Mouse (Mus musculus): Measurements from ENCODE around the gene Zfp113. TPM values are rescaled to one million over a fixed set of nuclear protein-coding genes. Genes with fewer than 3 reads are reported as not detected.

Zfp113 gene
- polyA plus RNA-seq, 1 experiment from 2014 or later, result 16.4 TPM

DNA sequence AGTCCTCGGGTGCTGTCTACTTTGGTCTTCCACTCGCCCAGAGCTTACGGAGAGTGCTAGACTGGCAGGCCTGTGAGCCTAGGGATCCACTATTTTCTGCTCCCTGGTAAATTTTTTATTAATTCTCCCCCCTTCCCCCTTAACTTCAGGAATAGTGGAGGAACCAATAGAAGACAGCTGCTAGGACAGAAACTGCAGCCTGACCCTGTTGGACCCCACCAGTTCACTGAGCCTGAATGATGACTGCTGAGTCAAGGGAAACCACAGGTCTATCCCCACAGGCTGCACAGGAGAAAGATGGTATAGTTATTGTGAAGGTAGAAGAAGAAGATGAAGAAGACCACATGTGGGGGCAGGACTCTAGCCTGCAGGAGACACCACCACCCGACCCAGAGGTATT is 62.8 kb downstream of the Zfp113 start:
- Histone ChIP-seq H3K27me3 (ENCODE audit: control insufficient read depth, insufficient read depth, low read length) (no peaks in the 10 kb centered on the region), H3K27ac (replicated peaks; ENCODE audit: low read depth, low read length) (no peak overlapping the region), H3K4me3 (ENCODE audit: low read depth, low read length) (no peak overlapping the region), H3K9ac (replicated peaks; ENCODE audit: low read length) (no peak overlapping the region), H3K4me1 (ENCODE audit: control insufficient read depth, insufficient read depth, low read length) (no peaks in the 10 kb centered on the region), H3K4me2 (ENCODE audit: low read depth, low read length) (no peak overlapping the region), H3K36me3 (replicated peaks; ENCODE audit: control insufficient read depth, insufficient read depth, low read depth, low read length) (peaks cover 9% of the 10 kb centered on the region), H3K9me3 (replicated peaks; ENCODE audit: control insufficient read depth, low read length) (no peaks in the 10 kb centered on the region)
- no peak for ATAC-seq (replicated peaks; ENCODE audit: insufficient number of reproducible peaks, low FRiP score, low TSS enrichment, low read depth)
- 98% methylated on average over 4 of the region's 4 CpGs for WGBS
- DNase-seq (ENCODE audit: low spot score), result no peak

DNA sequence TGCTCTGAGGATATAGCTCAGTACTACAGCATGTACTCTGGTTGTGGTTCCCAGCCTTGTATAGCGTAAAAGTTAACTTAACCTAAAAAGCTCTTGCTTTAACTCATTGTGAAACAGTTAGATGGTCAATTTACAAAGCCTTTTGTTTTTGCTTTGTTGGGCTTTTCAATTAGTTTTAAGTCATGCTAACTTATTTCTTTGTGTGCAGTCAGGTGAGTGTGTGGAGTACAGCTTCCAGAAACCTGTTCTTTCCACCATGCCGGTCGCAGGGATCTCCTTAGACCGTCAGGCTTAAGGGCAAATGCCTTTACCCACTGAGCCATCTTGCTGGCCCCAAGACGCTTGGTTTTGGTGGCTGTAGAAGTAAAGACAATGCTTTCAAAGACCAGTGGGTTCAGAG is 64.8 kb downstream of the Zfp113 start:
- no peak for ATAC-seq (replicated peaks; ENCODE audit: insufficient number of reproducible peaks, low FRiP score, low TSS enrichment, low read depth)
- Histone ChIP-seq H3K36me3 (replicated peaks; ENCODE audit: control insufficient read depth, insufficient read depth, low read depth, low read length) (peaks cover 3% of the 10 kb centered on the region; the same call in 1 of the 2 replicates), H3K9me3 (replicated peaks; ENCODE audit: control insufficient read depth, low read length) (no peaks in the 10 kb centered on the region), H3K9ac (replicated peaks; ENCODE audit: low read length) (no peak overlapping the region), H3K4me3 (ENCODE audit: low read depth, low read length) (no peak overlapping the region), H3K27me3 (ENCODE audit: control insufficient read depth, insufficient read depth, low read length) (no peaks in the 10 kb centered on the region), H3K4me1 (ENCODE audit: control insufficient read depth, insufficient read depth, low read length) (no peaks in the 10 kb centered on the region), H3K27ac (replicated peaks; ENCODE audit: low read depth, low read length) (no peak overlapping the region), H3K4me2 (ENCODE audit: low read depth, low read length) (no peak overlapping the region)
- no peak for DNase-seq (ENCODE audit: low spot score)
- 89% methylated on average over 5 of the region's 5 CpGs for WGBS

DNA sequence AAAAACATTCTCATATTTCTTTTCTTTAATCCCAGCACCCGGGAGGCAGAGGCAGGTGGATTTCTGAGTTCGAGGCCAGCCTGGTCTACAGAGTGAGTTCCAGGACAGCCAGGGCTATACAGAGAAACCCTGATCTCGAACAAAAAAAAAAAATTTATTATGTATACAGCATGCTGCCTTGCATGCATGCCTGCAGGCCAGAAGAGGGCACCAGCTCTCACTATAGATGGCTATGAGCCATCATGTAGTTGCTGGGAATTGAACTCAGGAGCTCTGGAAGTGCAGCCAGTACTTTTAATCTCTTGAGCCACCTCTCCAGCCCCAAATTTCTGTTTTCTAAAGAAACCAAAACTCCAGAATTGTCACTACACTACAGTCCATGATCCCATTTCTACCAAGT is 65.3 kb downstream of the Zfp113 start:
- no peak overlapping the region for H3K27ac ChIP-seq (replicated peaks; ENCODE audit: low read depth, low read length)
- no peak overlapping the region for H3K9ac ChIP-seq (replicated peaks; ENCODE audit: low read length)
- H3K4me2 ChIP-seq (ENCODE audit: low read depth, low read length), result no peak overlapping the region
- no peak overlapping the region for H3K4me3 ChIP-seq (ENCODE audit: low read depth, low read length)
- no peaks in the 10 kb centered on the region for H3K9me3 ChIP-seq (replicated peaks; ENCODE audit: control insufficient read depth, low read length)
- DNase-seq (ENCODE audit: low spot score) (no peak), ATAC-seq (replicated peaks; ENCODE audit: insufficient number of reproducible peaks, low FRiP score, low TSS enrichment, low read depth) (no peak)
- 84% methylated on average over 3 of the region's 3 CpGs for WGBS
- peaks cover 3% of the 10 kb centered on the region; the same call in 1 of the 2 replicates for H3K36me3 ChIP-seq (replicated peaks; ENCODE audit: control insufficient read depth, insufficient read depth, low read depth, low read length)
- H3K27me3 ChIP-seq (ENCODE audit: control insufficient read depth, insufficient read depth, low read length), result no peaks in the 10 kb centered on the region
- H3K4me1 ChIP-seq (ENCODE audit: control insufficient read depth, insufficient read depth, low read length), result no peaks in the 10 kb centered on the region

MicroRNAs within 50 kb of the gene (microRNA counts, 519-probe panel; counts per million panel counts)
- 5,199 counts per million, percentile 90 among the panel's probes with 10 or more counts for microRNA mmu-miR-106b
- microRNA mmu-miR-25, result 6,255 counts per million, percentile 97 among the panel's probes with 10 or more counts
- 5,155 counts per million, percentile 88 among the panel's probes with 10 or more counts for microRNA mmu-miR-93

Small RNAs within 50 kb of the gene (microRNA-seq; reads per million reads assigned to microRNA genes)
- gene Mir106b (ENCODE audit: borderline number of aligned reads), result 13,349 reads per million, percentile 95 among the genes with 10 or more reads in this experiment
- 1,044 reads per million, percentile 72 among the genes with 10 or more reads in this experiment for gene Mir25 (ENCODE audit: borderline number of aligned reads)
- 16,929 reads per million, percentile 97 among the genes with 10 or more reads in this experiment for gene Mir93 (ENCODE audit: borderline number of aligned reads)

Other genes with a start within 250 kb of the Zfp113 start
- gene Cyp3a13, start 234.1 kb downstream of the Zfp113 start, polyA plus RNA-seq (2014; fragmentation: Nextera tagmentation; extraction: Ambion mirVana), result not detected in 2 replicates
- 0.29 TPM in 1 of 2 replicates, not detected in the other for gene Gjc3, start 192.6 kb downstream of the Zfp113 start, polyA plus RNA-seq (2014; fragmentation: Nextera tagmentation; extraction: Ambion mirVana)
- gene Azgp1, start 174.2 kb downstream of the Zfp113 start, polyA plus RNA-seq (2014; fragmentation: Nextera tagmentation; extraction: Ambion mirVana), result not detected in 2 replicates
- gene Smok3a, start 134.5 kb downstream of the Zfp113 start, polyA plus RNA-seq (2014; fragmentation: Nextera tagmentation; extraction: Ambion mirVana), result not detected in 2 replicates
- gene Smok3b, start 134.3 kb downstream of the Zfp113 start, polyA plus RNA-seq (2014; fragmentation: Nextera tagmentation; extraction: Ambion mirVana), result not detected in 2 replicates
- gene Smok3c, start 102.5 kb downstream of the Zfp113 start, polyA plus RNA-seq (2014; fragmentation: Nextera tagmentation; extraction: Ambion mirVana), result not detected in 2 replicates
- gene Zkscan1, start 70.7 kb downstream of the Zfp113 start, polyA plus RNA-seq (2014; fragmentation: Nextera tagmentation; extraction: Ambion mirVana), result 37.6 and 40.1 TPM in 2 replicates
- gene Zscan21, start 38.8 kb downstream of the Zfp113 start, polyA plus RNA-seq (2014; fragmentation: Nextera tagmentation; extraction: Ambion mirVana), result 97.3 and 110 TPM in 2 replicates
- 272 and 292 TPM in 2 replicates for gene Cops6, start 5.3 kb upstream of the Zfp113 start, polyA plus RNA-seq (2014; fragmentation: Nextera tagmentation; extraction: Ambion mirVana)
- gene Ap4m1, start 16.3 kb upstream of the Zfp113 start, polyA plus RNA-seq (2014; fragmentation: Nextera tagmentation; extraction: Ambion mirVana), result 15.9 and 19.7 TPM in 2 replicates
- gene Mcm7, start 16.7 kb upstream of the Zfp113 start, polyA plus RNA-seq (2014; fragmentation: Nextera tagmentation; extraction: Ambion mirVana), result 303 and 307 TPM in 2 replicates
- 120 and 125 TPM in 2 replicates for gene Taf6, start 31.7 kb upstream of the Zfp113 start, polyA plus RNA-seq (2014; fragmentation: Nextera tagmentation; extraction: Ambion mirVana)
- gene Cnpy4, start 31.7 kb upstream of the Zfp113 start, polyA plus RNA-seq (2014; fragmentation: Nextera tagmentation; extraction: Ambion mirVana), result 56.4 and 61.6 TPM in 2 replicates
- gene Mblac1, start 38.6 kb upstream of the Zfp113 start, polyA plus RNA-seq (2014; fragmentation: Nextera tagmentation; extraction: Ambion mirVana), result 8.1 and 8.6 TPM in 2 replicates
- gene Nxpe5, start 70.2 kb upstream of the Zfp113 start, polyA plus RNA-seq (2014; fragmentation: Nextera tagmentation; extraction: Ambion mirVana), result not detected in 2 replicates
- 36.8 and 42.9 TPM in 2 replicates for gene Lamtor4, start 99.7 kb upstream of the Zfp113 start, polyA plus RNA-seq (2014; fragmentation: Nextera tagmentation; extraction: Ambion mirVana)
- gene BC037034, start 108.3 kb upstream of the Zfp113 start, polyA plus RNA-seq (2014; fragmentation: Nextera tagmentation; extraction: Ambion mirVana), result 3.9 and 4.6 TPM in 2 replicates
- 4.0 and 5.4 TPM in 2 replicates for gene Gal3st4, start 117.1 kb upstream of the Zfp113 start, polyA plus RNA-seq (2014; fragmentation: Nextera tagmentation; extraction: Ambion mirVana)
- 0.03 TPM in 1 of 2 replicates, not detected in the other for gene Gm43720, start 124.2 kb upstream of the Zfp113 start, polyA plus RNA-seq (2014; fragmentation: Nextera tagmentation; extraction: Ambion mirVana)
- 10.8 and 11.9 TPM in 2 replicates for gene Gpc2, start 124.3 kb upstream of the Zfp113 start, polyA plus RNA-seq (2014; fragmentation: Nextera tagmentation; extraction: Ambion mirVana)
- gene Stag3, start 124.5 kb upstream of the Zfp113 start, polyA plus RNA-seq (2014; fragmentation: Nextera tagmentation; extraction: Ambion mirVana), result 4.0 and 5.8 TPM in 2 replicates
- not detected in 2 replicates for gene Pvrig, start 186.2 kb upstream of the Zfp113 start, polyA plus RNA-seq (2014; fragmentation: Nextera tagmentation; extraction: Ambion mirVana)